8 mouse cellular contexts compared by ENCODE assay signal in genomic region chr9:25253478-25253824, GRCm38 (mm10). TPM values are rescaled to one million over a fixed set of nuclear protein-coding genes. Genes with fewer than 3 reads are reported as not detected.
A peak's percentile ranks its signal among the peaks of the same experiment; 100 is the strongest.
DNase-seq lines count a peak whose midpoint lies in the region; ATAC-seq and TF ChIP-seq lines count a peak whose summit lies in the region.

No protein-coding gene starts in this region.

- H3K4me2 ChIP-seq in heart, embryonic 14.5 days (ENCODE audit: low read length), result peak overlapping the region; percentile 75
- H3K4me2 ChIP-seq in forebrain, embryonic 16.5 days (ENCODE audit: low read length), result peak overlapping the region; percentile 57
- H3K4me2 ChIP-seq in liver, postnatal 0 days (ENCODE audit: low read depth, low read length), result peak overlapping the region; percentile 74

- H3K9ac ChIP-seq in heart, embryonic 14.5 days (ENCODE audit: low read length), result peak overlapping the region; percentile 100
- peak overlapping the region; percentile 98 for H3K9ac ChIP-seq in forebrain, embryonic 16.5 days (replicated peaks; ENCODE audit: low read depth, low read length)
- peak overlapping the region; percentile 98 for H3K9ac ChIP-seq in liver, postnatal 0 days (replicated peaks)

- H3K27me3 ChIP-seq in heart, embryonic 14.5 days (ENCODE audit: control insufficient read depth, insufficient read depth, low read length), result no peaks in the 10 kb centered on the region
- H3K27me3 ChIP-seq in E14TG2a.4 (ENCODE audit: insufficient read depth, low read length), result no peaks in the 10 kb centered on the region
- H3K27me3 ChIP-seq in forebrain, embryonic 16.5 days (replicated peaks; ENCODE audit: control insufficient read depth, insufficient read depth, low read length), result no peaks in the 10 kb centered on the region
- no peaks in the 10 kb centered on the region for H3K27me3 ChIP-seq in liver, postnatal 0 days (ENCODE audit: insufficient read depth, low read length)

- peak overlapping the region; percentile 99 to 100 for H3K4me3 ChIP-seq in heart, embryonic 14.5 days (ENCODE audit: control insufficient read depth in 1 of 2, insufficient read depth in 1 of 2, low read depth in 1 of 2, low read length in 2 of 2)
- H3K4me3 ChIP-seq in E14TG2a.4 (replicated peaks; ENCODE audit: low read length), result peak overlapping the region; percentile 98
- peak overlapping the region; percentile 93 for H3K4me3 ChIP-seq in forebrain, embryonic 16.5 days (replicated peaks; ENCODE audit: low read length)
- H3K4me3 ChIP-seq in liver, postnatal 0 days (ENCODE audit: low read depth, low read length), result peak overlapping the region; percentile 93

- no peaks in the 10 kb centered on the region for H3K36me3 ChIP-seq in heart, embryonic 14.5 days (ENCODE audit: control insufficient read depth, insufficient read depth, low read length)
- H3K36me3 ChIP-seq in E14TG2a.4 (ENCODE audit: insufficient read depth, low read length), result no peaks in the 10 kb centered on the region
- no peaks in the 10 kb centered on the region for H3K36me3 ChIP-seq in forebrain, embryonic 16.5 days (ENCODE audit: control insufficient read depth, insufficient read depth)
- no peaks in the 10 kb centered on the region for H3K36me3 ChIP-seq in liver, postnatal 0 days (replicated peaks; ENCODE audit: insufficient read depth, low read length)

- H3K27ac ChIP-seq in heart, embryonic 14.5 days (replicated peaks in 1 of 2; ENCODE audit: control insufficient read depth in 1 of 2, insufficient read depth in 1 of 2, low read depth in 2 of 2, low read length in 2 of 2), result peak overlapping the region; percentile 92 to 99
- no peak overlapping the region; the same call in 1 of the 2 replicates for H3K27ac ChIP-seq in forebrain, embryonic 16.5 days (ENCODE audit: low read length)
- H3K27ac ChIP-seq in liver, postnatal 0 days (ENCODE audit: low read depth), result peak overlapping the region; percentile 96

- intact Hi-C loops in heart, postnatal 36 days (cut with DNase I), result loop anchor here (2.0 to 10.0 kb wide), 6 partner anchors 39 to 231 kb away; partner anchors contain the start of genes Eepd1 and Herpud2

- H3K4me1 ChIP-seq in heart, embryonic 14.5 days (ENCODE audit: control insufficient read depth in 2 of 2, insufficient read depth in 2 of 2, low read length in 2 of 2), result peaks cover 0 to 22% of the 10 kb centered on the region in 2 experiments; a peak in 2 of 4 replicates
- peaks cover 24% of the 10 kb centered on the region for H3K4me1 ChIP-seq in E14TG2a.4 (replicated peaks; ENCODE audit: low read depth, low read length)
- H3K4me1 ChIP-seq in forebrain, embryonic 16.5 days (replicated peaks; ENCODE audit: control insufficient read depth, insufficient read depth, low read length), result peaks cover 16% of the 10 kb centered on the region
- peaks cover 11% of the 10 kb centered on the region for H3K4me1 ChIP-seq in liver, postnatal 0 days (ENCODE audit: insufficient read depth)

- no peaks in the 10 kb centered on the region for H3K9me3 ChIP-seq in heart, embryonic 14.5 days (ENCODE audit: control insufficient read depth, low read length)
- no peaks in the 10 kb centered on the region for H3K9me3 ChIP-seq in E14TG2a.4 (ENCODE audit: low read length)
- H3K9me3 ChIP-seq in forebrain, embryonic 16.5 days (ENCODE audit: control insufficient read depth, low read length), result no peaks in the 10 kb centered on the region
- H3K9me3 ChIP-seq in liver, postnatal 0 days (ENCODE audit: low read length), result no peaks in the 10 kb centered on the region

- no peak for TF ChIP-seq EP300 in liver, postnatal 0 days (IDR thresholded peaks at IDR 0.05; ENCODE audit: low read depth)

- no peak for TF ChIP-seq CTCF in E14TG2a.4 (conservative IDR thresholded peaks at IDR 0.05; ENCODE audit: low read length)
- TF ChIP-seq CTCF in liver, postnatal 0 days (IDR thresholded peaks at IDR 0.05; ENCODE audit: low read depth), result no peak

- WGBS in heart, embryonic 14.5 days, result 1% methylated on average over 3 of the region's 3 CpGs
- 10% methylated on average over 3 of the region's 3 CpGs for WGBS in forebrain, embryonic 16.5 days
- WGBS in liver, postnatal 0 days (ENCODE audit: insufficient replicate concordance), result 11% methylated on average over 3 of the region's 3 CpGs

- ATAC-seq in heart, embryonic 14.5 days (ENCODE audit: insufficient number of reproducible peaks, insufficient read depth, low FRiP score, low read depth), result no peak
- no peak for ATAC-seq in forebrain, embryonic 16.5 days
- ATAC-seq in liver, postnatal 0 days, result no peak

- no peak for DNase-seq in heart, postnatal 36 days
- DNase-seq in liver, postnatal 0 days, result no peak
- DNase-seq in layer of hippocampus, adult 9-11 months, result no peak
- no peak for DNase-seq in embryo, embryonic 10.5 days (ENCODE audit: low spot score)
- no peak for DNase-seq in spleen, postnatal 4 days (ENCODE audit: low spot score in 2 of 2)

RNA-seq across cellular contexts. Expression of gene Sept7, which starts 1.2 kb away (rescaled TPM):
- 265 and 268 TPM in 2 replicates for polyA plus RNA-seq in heart, embryonic 14.5 days (2014; fragmentation: Nextera tagmentation; extraction: Ambion mirVana)
- 100 to 1,000 TPM; 112 to 113 TPM for total RNA-seq in heart, postnatal 36 days (2021)
- polyA plus RNA-seq in forebrain, embryonic 16.5 days (2015; fragmentation: Nextera tagmentation; extraction: Ambion mirVana), result 265 and 301 TPM in 2 replicates
- 77.2 and 83.6 TPM in 2 replicates for polyA plus RNA-seq in liver, postnatal 0 days (2015; fragmentation: Nextera tagmentation; extraction: Ambion mirVana)
